Mouse (Mus musculus): ENCODE results near the gene Crygc. TPM values are rescaled to one million over a fixed set of nuclear protein-coding genes. Genes with fewer than 3 reads are reported as not detected.

Crygc gene
- polyA plus RNA-seq, 1 experiment from 2014 or later, result not detected

Other genes starting within 250 kb of the Crygc start
- 5.8 and 7.7 TPM in 2 replicates for gene Plekhm3, start 116.9 kb downstream of the Crygc start, polyA plus RNA-seq (2015; fragmentation: Nextera tagmentation; extraction: Ambion mirVana)
- gene Akr1cl, start 40.9 kb downstream of the Crygc start, polyA plus RNA-seq (2015; fragmentation: Nextera tagmentation; extraction: Ambion mirVana), result 0.64 and 0.84 TPM in 2 replicates
- gene Cryge, start 22.5 kb downstream of the Crygc start, polyA plus RNA-seq (2015; fragmentation: Nextera tagmentation; extraction: Ambion mirVana), result not detected in 2 replicates
- not detected in 2 replicates for gene Crygd, start 10.2 kb downstream of the Crygc start, polyA plus RNA-seq (2015; fragmentation: Nextera tagmentation; extraction: Ambion mirVana)
- 0.63 TPM in 1 of 2 replicates, not detected in the other for gene Crygb, start 8.6 kb upstream of the Crygc start, polyA plus RNA-seq (2015; fragmentation: Nextera tagmentation; extraction: Ambion mirVana)
- gene Cryga, start 29.7 kb upstream of the Crygc start, polyA plus RNA-seq (2015; fragmentation: Nextera tagmentation; extraction: Ambion mirVana), result not detected in 2 replicates
- not detected in 2 replicates for gene Gm28845, start 45.9 kb upstream of the Crygc start, polyA plus RNA-seq (2015; fragmentation: Nextera tagmentation; extraction: Ambion mirVana)
- 0.14 and 0.38 TPM in 2 replicates for gene D630023F18Rik, start 49.5 kb upstream of the Crygc start, polyA plus RNA-seq (2015; fragmentation: Nextera tagmentation; extraction: Ambion mirVana)
- gene Idh1, start 112.8 kb upstream of the Crygc start, polyA plus RNA-seq (2015; fragmentation: Nextera tagmentation; extraction: Ambion mirVana), result 56.0 and 76.9 TPM in 2 replicates
- gene Pikfyve, start 113.0 kb upstream of the Crygc start, polyA plus RNA-seq (2015; fragmentation: Nextera tagmentation; extraction: Ambion mirVana), result 5.0 and 6.8 TPM in 2 replicates
- gene Pth2r, start 208.4 kb upstream of the Crygc start, polyA plus RNA-seq (2015; fragmentation: Nextera tagmentation; extraction: Ambion mirVana), result not detected in 2 replicates

All from heart, embryonic 15.5 days (tissue).